Mouse (Mus musculus): ENCODE results near the gene Kif15.

The Kif15 gene

GRCm38 (mm10) chr9:122950643-122951475 lies at the start of gene Kif15, which contains the start of gene 1110059G10Rik:
Gene Kif15 (plus strand): TSS chr9:122951046.
Gene 1110059G10Rik (minus strand): TSS chr9:122951000.
- peak; percentile 95 to 96 for DNase-seq (ENCODE audit: low spot score in 2 of 2)

- DNase-seq (ENCODE audit: low spot score in 2 of 2), result no peak
Measured at GRCm38 (mm10) chr9:122901047-122901446, 49.8 kb upstream of the Kif15 start.

GRCm38 (mm10) chr9:122902717-122903535 lies 47.9 kb upstream of the Kif15 start:
- peak; percentile 39 to 46 for DNase-seq (ENCODE audit: low spot score in 2 of 2)

GRCm38 (mm10) chr9:122922436-122922835 lies 28.4 kb upstream of the Kif15 start:
- DNase-seq (ENCODE audit: low spot score in 2 of 2), result no peak

GRCm38 (mm10) chr9:122922936-122923381 lies 27.9 kb upstream of the Kif15 start, which contains the start of gene Zfp105:
Gene Zfp105 (plus strand): TSS chr9:122923072.
- peak; percentile 72 to 73 for DNase-seq (ENCODE audit: low spot score in 2 of 2)

GRCm38 (mm10) chr9:122928915-122929314 lies 21.9 kb upstream of the Kif15 start:
- no peak for DNase-seq (ENCODE audit: low spot score in 2 of 2)

GRCm38 (mm10) chr9:122998406-122999192 lies 47.8 kb downstream of the Kif15 start:
- DNase-seq (ENCODE audit: low spot score in 2 of 2), result no peak

- DNase-seq (ENCODE audit: low spot score in 2 of 2), result no peak
Measured at GRCm38 (mm10) chr9:122999193-122999586, 48.3 kb downstream of the Kif15 start.

GRCm38 (mm10) chr9:123004718-123005117 lies 53.9 kb downstream of the Kif15 start:
- no peak for DNase-seq (ENCODE audit: low spot score in 2 of 2)

GRCm38 (mm10) chr9:123006071-123006470 lies 55.2 kb downstream of the Kif15 start:
- no peak for DNase-seq (ENCODE audit: low spot score in 2 of 2)

GRCm38 (mm10) chr9:123020995-123021631 lies 70.3 kb downstream of the Kif15 start, which contains the start of gene Tmem42:
Gene Tmem42 (plus strand): TSS chr9:123021326.
- peak; percentile 85 to 87 for DNase-seq (ENCODE audit: low spot score in 2 of 2)

- DNase-seq (ENCODE audit: low spot score in 2 of 2), result peak; percentile 12 to 17
Measured at GRCm38 (mm10) chr9:123021636-123022379, 71.0 kb downstream of the Kif15 start.

- no peak for DNase-seq (ENCODE audit: low spot score in 2 of 2)
Measured at GRCm38 (mm10) chr9:123024201-123024600, 73.4 kb downstream of the Kif15 start.

- no peak for DNase-seq (ENCODE audit: low spot score in 2 of 2)
Measured at GRCm38 (mm10) chr9:123031496-123032246, 80.8 kb downstream of the Kif15 start.

GRCm38 (mm10) chr9:123034426-123034825 lies 83.6 kb downstream of the Kif15 start, which contains the start of gene Tgm4:
Gene Tgm4 (plus strand): TSS chr9:123034726.
- no peak for DNase-seq (ENCODE audit: low spot score in 2 of 2)

GRCm38 (mm10) chr9:123047665-123048064 lies 96.8 kb downstream of the Kif15 start:
- no peak for DNase-seq (ENCODE audit: low spot score in 2 of 2)

- no peak for DNase-seq (ENCODE audit: low spot score in 2 of 2)
Measured at GRCm38 (mm10) chr9:123058724-123059292, 108.0 kb downstream of the Kif15 start.

- no peak for DNase-seq (ENCODE audit: low spot score in 2 of 2)
Measured at GRCm38 (mm10) chr9:123060172-123060571, 109.3 kb downstream of the Kif15 start.
